Mouse (Mus musculus) megakaryocyte-erythroid progenitor cell, adult 5-6 weeks (primary cell): ENCODE measurements at regions not wholly inside any gene's neighbourhood (a gene's known extent, or its start where the extent isn't known, plus 50 kb on each side); places are given as distances from the start of the nearest gene placed in this dataset.

Experiments used
- ATAC-seq: replicated peaks from 2 replicates; pipeline ENCODE4 v1.8.0; 2016; ENCODE audit warnings: mild to moderate bottlenecking, inconsistent platforms; ENCODE audit not compliant: severe bottlenecking, poor library complexity, low FRiP score, low TSS enrichment

DNA sequence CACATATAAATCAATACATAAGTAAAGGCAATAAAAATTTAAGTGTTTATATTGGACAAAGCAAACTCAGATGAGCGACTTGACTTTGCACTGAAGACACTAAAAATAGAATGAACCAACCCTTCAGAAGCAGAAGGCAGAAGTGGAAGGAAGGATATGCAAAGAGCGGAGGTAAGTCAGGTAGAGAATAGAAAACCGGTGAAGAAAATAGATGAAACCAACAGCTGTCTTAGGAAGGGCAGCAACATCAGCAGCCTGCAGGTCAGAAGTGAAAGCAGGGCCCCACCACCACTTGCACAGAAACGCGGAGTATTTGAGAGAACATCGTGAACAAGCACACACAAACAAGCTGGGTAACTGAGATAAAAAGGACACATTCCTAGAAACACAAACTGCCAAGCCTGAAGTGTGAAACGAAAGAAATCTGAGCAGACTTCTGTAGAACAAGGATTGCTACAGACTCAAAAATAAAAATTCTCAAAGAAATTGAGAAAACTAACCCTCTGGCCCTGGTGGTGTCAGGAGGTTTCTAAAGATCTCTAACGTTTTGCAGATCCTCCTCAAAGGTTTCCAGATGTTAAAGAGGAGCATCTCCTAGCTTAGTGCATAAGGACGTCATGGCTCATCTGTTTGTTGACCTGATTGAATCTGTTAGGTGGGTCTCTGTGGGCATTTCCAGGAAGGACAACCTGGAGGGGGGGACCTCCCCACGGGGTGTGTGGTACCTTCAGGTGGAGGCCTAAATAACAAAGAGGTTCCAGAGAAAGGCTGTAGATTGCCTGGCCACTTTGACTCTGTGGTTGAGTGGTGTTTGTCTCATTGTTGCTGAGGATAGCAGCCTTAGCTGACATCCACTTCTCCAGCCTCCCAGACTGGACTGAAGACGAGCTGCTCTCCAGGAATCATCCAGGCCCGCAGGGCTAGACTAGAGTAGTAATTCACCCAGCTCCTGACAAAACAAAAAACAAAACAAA, 252.0 kb downstream of the Rplp1 start:
- no peak for ATAC-seq

DNA sequence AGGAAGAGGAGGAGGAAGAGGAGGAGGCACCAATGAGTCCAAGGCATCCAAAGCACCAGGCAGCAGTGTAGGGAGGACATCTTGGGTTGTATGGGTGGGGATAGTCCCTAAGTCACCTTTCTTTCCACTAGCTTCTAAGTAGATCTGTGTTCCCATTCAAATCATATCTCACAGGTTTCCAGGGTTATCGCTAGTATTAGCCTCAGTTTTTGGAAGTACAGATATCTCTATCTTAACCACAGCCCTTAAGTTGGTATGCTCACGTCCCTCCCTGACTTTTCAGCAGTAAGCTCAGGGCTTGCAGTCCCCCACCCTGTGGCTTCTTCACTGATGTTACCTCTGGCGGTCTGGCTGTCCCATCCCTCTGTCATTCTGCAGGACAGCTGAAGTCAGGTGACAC, 254.2 kb downstream of the Rplp1 start:
- ATAC-seq: no peak

DNA sequence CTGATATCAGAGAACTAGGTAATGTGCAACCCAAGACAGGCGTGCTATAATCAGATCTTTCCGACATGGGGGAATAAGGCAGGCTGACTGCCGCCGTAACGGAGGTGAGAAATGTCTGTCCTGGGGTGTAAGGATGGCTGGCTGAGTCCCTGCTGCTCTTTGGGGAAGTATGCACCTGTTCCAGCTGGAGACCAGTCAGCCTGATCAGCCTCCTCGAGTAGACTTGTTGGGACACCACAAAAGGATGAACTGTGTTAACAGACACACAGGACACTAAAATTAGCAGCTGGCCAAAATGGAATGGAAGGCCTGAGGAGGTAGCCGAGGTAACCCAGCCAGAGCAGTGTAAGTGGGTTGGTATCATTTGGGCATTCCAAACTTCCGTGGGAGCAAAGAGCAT, 256.3 kb downstream of the Rplp1 start:
- ATAC-seq: no peak

DNA sequence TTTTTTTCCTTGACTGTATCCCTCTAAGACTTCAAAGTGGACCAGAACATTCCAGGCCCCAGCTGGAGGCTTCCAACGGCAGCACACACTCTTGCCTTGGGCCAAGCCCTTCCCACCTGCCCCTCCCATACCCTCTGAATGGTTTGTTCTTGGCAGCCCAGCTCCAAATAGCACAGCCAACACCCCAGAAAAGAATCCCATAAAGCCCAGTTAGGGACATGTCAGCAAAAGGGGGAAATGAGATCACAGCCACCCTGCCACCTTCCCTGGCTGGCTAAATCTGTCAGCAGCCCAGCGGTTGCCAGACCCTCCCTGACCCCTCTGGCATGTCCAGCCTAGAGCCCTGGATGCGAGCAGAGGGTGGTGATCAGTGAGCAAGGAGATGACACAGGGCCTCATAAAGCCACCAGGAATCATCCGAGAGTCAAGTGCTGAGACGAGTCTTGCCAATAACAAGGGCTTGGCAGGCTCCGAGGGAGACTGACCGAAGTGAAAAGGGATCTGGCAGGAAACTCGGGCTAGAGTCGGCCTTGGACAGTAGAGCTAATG, 258.8 kb downstream of the Rplp1 start:
- no peak for ATAC-seq

DNA sequence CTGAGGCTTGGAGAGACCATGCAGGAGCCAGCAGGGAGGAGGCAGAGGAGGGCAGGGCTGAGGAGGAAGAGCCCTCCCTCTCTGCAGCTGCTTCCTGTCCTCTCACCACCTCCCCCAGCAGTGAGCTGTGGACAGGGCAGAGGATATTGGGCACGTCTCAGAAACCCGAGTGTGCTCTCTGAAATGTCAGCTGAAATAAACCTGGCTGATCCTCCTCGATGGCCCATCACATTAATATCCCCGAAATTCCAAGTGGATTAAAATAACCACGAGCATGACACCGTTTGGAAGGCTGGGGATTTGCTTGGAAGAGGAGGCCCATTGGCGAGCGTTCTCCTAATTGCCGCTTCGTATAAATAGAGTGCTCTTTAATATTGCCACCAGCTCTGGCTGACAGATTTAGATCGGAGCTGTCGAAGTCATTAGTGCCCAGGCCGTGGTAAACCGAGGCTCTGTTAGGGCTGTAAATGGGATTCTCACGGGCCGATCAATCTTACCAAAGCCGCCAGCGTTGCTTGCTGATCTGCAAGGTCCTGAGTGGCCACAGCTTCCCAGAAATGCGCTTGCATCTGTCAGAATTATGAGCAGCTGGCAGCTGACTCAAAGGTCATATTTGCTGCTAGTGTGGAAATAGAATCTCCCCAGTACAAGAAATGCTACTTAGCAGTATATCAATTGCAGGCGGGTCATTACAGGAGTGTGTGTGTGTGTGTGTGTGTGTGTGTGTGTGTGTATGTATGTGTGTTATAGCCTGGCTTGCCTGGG, 268.5 kb downstream of the Rplp1 start:
- no peak for ATAC-seq

DNA sequence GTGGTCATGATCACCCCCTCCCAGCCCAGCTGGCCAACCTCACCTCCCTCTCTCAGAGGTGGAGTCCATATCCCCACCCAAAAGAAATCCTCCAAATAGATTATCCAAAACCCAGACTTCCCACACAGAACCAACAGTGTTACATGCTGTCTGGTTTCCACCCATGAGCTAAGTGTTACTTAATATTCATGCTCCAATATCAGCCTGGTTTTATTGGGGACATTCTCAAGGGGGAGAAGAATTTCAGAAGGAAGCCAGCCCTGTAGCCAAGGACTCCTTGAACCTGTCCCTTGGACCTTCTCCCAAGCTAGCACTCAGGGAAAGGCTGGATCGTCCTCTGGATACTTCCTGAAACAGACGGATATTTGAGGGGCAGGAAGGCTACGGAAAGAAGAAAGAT, 268.6 kb downstream of the Tle3 start:
- ATAC-seq: no peak

DNA sequence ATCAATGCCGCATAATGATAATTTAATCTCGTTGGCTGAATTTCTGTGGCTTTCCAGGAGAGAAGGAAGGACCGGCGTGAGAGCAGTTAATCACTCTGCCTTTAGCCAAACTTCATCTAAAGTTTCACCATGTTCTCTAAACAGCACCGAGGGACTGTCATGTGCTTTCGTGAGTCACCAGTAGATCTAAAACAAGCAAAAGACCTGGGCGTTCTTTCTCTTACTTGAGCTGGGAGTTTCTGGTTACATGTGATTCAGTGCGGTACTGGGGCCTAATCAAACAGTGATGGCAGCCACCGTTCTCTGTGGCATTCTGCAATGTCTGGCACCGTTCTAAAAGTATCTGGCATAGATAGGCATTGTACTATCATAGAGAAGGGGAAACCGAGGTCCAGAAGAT, 266.7 kb downstream of the Tle3 start:
- ATAC-seq: no peak

DNA sequence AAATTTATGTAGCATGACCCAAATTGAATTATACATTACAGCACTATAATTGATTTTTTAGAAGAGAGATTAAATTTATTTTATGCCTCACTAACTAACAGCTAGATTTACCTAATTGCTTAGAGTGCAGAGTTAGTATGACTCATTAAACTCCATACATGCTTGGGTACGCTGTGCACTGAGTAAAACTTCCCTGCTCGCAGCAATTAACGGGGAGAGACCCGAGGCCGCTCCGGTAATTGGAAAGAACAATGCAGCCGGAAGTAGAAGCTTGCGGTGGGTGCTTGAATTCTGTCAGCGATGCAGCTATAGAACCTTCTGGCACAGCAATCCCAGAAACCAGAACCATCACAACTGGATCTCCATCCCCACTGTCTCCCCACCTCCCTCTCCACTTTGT, 261.8 kb downstream of the Tle3 start:
- no peak for ATAC-seq

DNA sequence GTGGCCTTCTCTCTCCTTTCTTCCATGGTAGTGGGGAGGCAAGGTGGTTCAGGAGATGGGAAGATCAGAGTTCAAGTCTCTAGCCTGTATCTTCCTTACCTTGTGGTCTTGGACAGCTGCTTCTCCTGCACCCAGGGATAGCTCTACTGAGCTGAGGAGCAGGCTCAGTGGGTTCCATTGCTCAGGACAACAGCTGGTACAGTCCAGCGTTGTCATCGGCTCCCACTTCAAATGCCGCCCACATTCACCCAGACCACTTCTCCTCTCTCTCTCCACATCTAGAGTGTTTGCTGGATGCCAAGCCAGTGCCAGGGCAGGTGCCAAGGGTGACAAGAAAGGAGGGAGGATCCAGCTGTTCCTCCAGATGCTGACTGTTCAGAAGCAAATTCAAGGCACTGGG, 260.4 kb downstream of the Tle3 start:
- no peak for ATAC-seq

DNA sequence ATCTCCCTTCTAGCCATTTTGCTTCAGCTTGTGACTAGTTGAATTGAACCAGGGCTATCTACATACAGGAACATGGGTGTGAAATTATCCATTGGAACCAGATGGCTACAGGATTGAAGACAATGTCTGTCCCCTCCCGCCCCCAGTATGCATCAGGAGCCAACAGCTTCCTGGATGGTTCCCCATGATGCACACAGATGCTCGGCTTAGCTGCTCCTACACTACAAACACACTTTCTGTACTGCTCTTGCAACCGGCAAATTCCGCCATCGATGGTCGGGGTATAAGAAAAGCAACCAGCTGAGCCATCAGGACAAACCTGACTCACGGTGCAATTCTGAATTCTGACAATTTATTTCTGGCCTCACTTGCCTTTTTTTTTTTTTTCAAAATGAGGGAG, 258.9 kb downstream of the Tle3 start:
- no peak for ATAC-seq

DNA sequence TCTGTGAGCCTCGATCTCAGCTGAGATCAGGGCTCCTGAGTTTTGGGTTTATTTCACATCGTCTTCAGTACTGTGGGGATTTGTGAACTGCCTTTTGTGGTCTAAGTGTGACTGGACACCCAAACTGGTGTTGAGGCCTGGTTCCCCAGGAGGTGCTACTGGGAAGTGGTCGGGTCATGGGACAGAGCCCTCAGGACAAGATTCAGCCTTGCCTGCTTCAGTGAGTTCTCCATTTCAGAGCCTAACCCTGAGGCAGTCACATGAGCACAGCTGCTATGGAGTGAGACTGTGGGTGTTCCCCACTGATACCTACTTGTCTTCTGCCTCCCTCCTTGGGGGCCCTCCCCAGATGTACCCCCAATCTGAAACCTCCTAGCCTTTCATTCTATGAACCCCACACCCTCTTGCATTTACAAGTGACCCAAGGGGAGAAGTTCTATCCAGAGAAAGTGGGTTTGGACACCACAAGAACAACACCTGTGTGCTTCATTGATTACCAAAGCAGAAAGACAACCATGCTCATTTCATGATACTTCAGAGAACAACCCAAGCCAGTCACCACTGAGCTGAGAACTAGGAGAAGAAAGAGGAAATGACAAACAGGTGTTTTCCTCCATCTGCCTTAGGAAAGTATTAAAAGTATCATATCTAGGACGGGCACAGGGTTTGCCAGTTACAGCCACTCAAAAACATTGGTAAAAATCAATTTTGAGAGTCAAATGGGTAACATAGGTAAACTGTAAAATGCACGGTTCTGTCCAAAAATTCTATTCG, 255.8 kb downstream of the Tle3 start:
- ATAC-seq: no peak

DNA sequence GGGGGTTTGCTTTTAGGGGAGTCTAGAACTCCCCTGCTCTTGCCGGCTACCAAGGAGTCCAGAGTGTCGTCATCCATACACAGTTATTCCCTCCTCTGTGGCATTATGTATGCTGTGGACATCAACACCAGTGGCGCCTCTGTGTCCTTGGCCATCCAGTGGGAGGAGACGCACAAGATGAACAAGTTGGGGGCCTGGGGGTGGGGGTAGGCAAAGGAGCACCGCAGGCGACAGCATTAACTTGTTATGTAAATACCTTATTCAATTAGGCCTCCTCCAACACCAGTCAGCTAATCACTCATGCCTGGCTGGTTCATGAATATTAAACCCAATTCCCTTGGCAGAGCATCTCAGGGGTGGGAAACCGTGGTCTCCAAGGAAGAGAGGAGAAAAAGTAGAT, 250.8 kb downstream of the Tle3 start:
- ATAC-seq: no peak

DNA sequence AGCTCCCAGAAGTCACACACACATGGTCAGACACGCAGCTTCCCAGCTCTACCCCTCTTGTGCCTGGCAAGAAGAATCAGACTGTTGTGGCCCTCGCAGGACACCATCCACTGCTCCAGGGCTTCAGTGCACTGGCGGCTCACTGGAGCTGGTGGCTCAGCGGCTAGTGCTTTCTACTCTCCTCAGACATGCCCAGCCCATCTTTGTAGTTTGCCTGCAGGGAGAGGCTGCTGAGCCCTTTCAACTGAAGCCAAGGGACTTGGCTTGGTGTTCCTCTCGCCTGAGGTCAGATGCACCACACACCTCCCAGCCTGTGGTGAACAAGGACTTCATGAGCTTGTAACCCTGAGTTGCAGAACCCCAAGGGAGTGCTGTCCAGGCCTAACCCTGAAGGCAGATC, 249.8 kb downstream of the Tle3 start:
- ATAC-seq: no peak

DNA sequence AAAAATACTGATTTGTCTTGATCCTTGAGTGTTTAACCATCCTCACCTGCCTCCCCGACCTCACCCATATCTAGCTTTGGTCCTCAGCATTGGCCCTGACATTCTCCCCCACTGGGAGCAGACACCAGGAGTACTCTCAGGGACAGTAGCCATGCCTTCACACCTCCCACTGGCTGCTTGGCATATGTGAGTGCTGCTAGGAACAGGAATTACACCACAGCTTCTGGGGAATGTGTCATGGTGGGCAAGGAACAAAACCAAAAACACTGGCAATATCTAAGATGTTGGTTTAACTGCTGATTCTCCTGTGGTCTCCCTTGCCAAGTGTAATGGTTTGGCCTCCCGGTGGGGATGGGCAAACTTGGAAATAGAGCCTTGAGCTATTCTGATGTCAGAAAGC, 248.6 kb downstream of the Tle3 start:
- no peak for ATAC-seq

DNA sequence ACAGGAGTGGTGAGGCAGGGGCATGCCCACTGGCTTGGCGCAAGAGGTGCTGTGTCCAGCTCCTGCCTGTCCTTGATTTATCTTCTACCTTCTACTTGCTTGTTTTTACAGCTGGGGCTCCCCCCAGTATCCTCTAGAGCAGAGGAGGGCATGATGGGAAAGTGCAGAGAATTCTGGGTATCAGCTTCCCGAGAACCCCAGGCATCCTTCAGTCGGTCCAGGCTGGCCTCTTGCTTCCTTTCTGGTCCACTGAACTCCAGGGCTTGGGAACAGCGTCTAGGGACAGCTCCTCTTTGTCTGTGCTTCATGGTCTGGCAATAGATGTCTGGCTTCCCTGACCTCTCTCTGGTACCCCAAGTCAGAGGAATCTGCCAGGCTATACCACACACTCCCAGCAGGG, 247.9 kb downstream of the Tle3 start:
- ATAC-seq: no peak

DNA sequence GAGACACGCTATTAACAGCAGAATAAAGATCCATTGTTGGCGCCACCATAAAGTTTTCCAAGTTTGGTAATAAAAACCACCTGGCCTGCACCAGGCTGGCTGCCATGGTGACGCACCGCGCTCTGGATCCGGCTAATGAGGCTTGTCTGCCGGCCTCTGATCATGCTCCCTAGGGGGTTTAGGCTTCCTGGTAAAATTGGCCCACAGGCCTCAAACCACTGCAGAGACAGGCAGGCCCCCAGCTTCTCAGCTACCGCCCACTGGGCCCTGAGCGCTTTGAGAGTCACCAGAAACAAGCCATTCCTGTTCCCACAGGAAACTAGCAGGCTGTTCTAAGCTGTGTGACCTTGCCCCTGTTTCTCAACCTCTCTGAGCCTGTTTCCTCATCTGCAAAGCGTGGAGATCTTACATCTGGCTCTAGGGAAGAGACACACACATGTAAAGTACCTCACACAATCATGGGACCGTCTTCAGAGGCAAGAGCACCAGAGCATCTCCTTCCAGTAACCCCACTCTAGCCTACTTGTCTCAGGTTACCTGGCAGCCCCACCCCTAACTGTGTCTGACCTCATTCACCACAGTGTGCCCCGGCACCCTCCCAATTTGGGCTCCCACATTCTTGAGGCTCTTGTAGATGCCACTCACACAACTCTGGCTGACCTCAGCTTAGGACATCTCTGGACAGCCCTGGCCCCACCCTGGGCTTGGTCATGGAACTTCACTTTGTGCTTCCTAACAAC, 246.5 kb downstream of the Tle3 start:
- ATAC-seq: no peak

DNA sequence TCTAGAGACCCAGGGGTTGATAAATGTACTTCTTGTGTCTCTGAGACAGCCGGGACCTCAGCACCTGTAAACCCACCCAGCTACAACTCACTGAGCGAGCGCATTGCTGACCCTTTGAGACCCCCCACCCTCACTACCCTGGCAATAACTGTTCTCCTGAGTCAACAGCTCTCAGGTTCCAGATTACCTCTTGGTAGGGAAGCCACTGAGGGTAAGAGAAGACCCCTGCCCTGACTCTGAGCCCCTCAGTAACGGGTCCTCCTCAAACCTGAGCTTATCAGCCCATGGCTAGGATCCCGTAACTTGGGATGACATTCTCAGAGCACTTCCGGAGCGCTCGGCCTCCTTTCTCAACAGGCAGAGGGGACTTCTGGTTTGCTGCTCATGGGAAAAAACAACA, 245.8 kb downstream of the Tle3 start:
- ATAC-seq: no peak

DNA sequence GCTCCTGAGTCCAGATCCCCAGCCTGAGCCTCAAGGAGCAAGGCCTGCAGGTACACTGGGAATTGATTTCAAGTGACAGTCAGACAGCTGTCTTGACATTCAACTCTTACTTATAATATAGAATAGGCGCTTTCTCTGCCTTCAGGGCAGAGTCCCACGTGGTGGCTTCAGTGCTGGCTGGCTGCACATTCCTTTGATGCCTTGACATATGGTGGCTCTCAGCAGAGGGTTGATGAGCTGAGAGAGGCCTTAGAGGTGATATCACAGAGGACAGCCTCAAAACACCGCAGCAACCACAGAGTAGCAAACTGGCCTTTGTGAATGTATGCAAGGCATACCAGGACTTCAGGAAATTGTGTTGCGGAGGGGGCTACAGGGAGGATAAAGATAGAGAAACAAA, 243.4 kb downstream of the Tle3 start:
- ATAC-seq: no peak

DNA sequence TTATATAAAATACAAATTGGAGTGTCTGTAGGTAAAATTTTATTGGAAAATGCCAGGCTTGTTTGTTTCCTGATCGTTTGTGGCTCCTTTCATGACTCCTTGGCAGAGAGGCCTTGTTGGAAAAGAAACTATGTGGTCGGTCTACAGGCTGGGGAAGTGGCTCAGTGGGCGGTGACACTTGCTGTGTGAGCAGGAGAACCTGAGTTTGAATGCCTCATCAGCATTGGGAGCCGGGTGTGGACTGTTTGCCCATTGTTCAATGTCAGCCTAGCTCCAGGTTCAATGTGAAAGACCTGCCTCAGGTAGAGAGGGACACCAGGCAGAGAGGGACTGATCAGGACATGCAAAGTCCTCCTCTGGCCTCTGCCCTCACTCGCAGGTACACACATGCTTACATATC, 235.4 kb downstream of the Tle3 start:
- no peak for ATAC-seq
